ENCODE assay signal across 24 mouse cellular contexts in genomic region chr14:67127118-67127517, GRCm38 (mm10).
DNase-seq lines count a peak whose midpoint lies in the region; ATAC-seq and TF ChIP-seq lines count a peak whose summit lies in the region.
"Had no signal": no experiment of that assay in that cellular context is flagged by ENCODE, and none has a peak within 500 bp of the region (broad histone marks: within the 10 kb centered on the region; RNA-seq: fewer than 3 reads in every experiment).

No protein-coding gene starts in this region.

- no peak for TF ChIP-seq POLR2A in brain, embryonic 14.5 days (IDR thresholded peaks at IDR 0.05; ENCODE audit: borderline replicate concordance, extremely low read depth, insufficient read depth, insufficient read length, poor library complexity, severe bottlenecking)

- H3K4me3 ChIP-seq in forebrain, embryonic 12.5 days (replicated peaks): no peak overlapping the region
- H3K4me3 ChIP-seq in forebrain, embryonic 10.5 days: no peak overlapping the region
- no peak overlapping the region for H3K4me3 ChIP-seq in forebrain, embryonic 14.5 days (ENCODE audit: low read depth, low read length)
- H3K4me3 ChIP-seq: embryonic facial prominence, embryonic 12.5 days; embryonic facial prominence, embryonic 15.5 days; hindbrain, embryonic 12.5 days had no signal

- no peaks in the 10 kb centered on the region for H3K27me3 ChIP-seq in forebrain, embryonic 12.5 days
- H3K27me3 ChIP-seq in forebrain, embryonic 10.5 days (ENCODE audit: poor library complexity, severe bottlenecking): no peaks in the 10 kb centered on the region
- no peaks in the 10 kb centered on the region for H3K27me3 ChIP-seq in forebrain, embryonic 14.5 days (replicated peaks; ENCODE audit: control insufficient read depth, insufficient read depth, low read length)
- H3K27me3 ChIP-seq: CH12.LX; embryonic facial prominence, embryonic 12.5 days; embryonic facial prominence, embryonic 15.5 days; hindbrain, embryonic 12.5 days had no signal

- ATAC-seq in forebrain, embryonic 12.5 days (ENCODE audit: low FRiP score): peak; percentile 83
- ATAC-seq in forebrain, embryonic 14.5 days: peak; percentile 72
- ATAC-seq: inflammation-experienced regulatory T-cells, adult 6 months; intestine, embryonic 16.5 days; Patski had no signal

- TF ChIP-seq CTCF in brain, embryonic 14.5 days (IDR thresholded peaks at IDR 0.05; ENCODE audit: borderline replicate concordance, extremely low read depth, insufficient read depth, insufficient read length): no peak

- no peak for DNase-seq in forebrain, embryonic 10.5 days (ENCODE audit: extremely low spot score, low spot score)
- DNase-seq in brain, embryonic 14.5 days (ENCODE audit: low read depth): peak; percentile 90
- peak; percentile 78 for DNase-seq in forebrain, embryonic 14.5 days (ENCODE audit: low spot score)
- peak; percentile 18 for DNase-seq in retina, embryonic 14.5 days (ENCODE audit: low spot score)
- DNase-seq in cerebellum, postnatal 14 days: no peak
- no peak for DNase-seq in lung, postnatal 10 days
- DNase-seq: adrenal gland, adult 2 months; adrenal gland, postnatal 14 days; B cell, adult 2 months; cerebellum, adult 11-12 months; cerebellum, adult 8-10 months; gastrocnemius, postnatal 10 days; heart, adult 11 months; kidney, adult 18-20 months had no signal

- peaks cover 4% of the 10 kb centered on the region; the same call in 1 of the 2 replicates for H3K9me3 ChIP-seq in forebrain, embryonic 12.5 days
- peaks cover 12% of the 10 kb centered on the region; the same call in 1 of the 2 replicates for H3K9me3 ChIP-seq in forebrain, embryonic 10.5 days
- peaks cover 3% of the 10 kb centered on the region; the same call in 1 of the 2 replicates for H3K9me3 ChIP-seq in forebrain, embryonic 14.5 days (replicated peaks; ENCODE audit: control insufficient read depth, low read length)
- H3K9me3 ChIP-seq: embryonic facial prominence, embryonic 12.5 days; G1E; hindbrain, embryonic 12.5 days had no signal

- peak overlapping the region; percentile 51; the same call in 1 of the 2 replicates for H3K27ac ChIP-seq in forebrain, embryonic 12.5 days
- H3K27ac ChIP-seq in forebrain, embryonic 10.5 days: no peak overlapping the region
- no peak overlapping the region for H3K27ac ChIP-seq in forebrain, embryonic 14.5 days (ENCODE audit: low read depth, low read length)
- H3K27ac ChIP-seq: embryonic facial prominence, embryonic 12.5 days; embryonic facial prominence, embryonic 15.5 days; hindbrain, embryonic 12.5 days had no signal

- no peak overlapping the region for H3K9ac ChIP-seq in forebrain, embryonic 12.5 days
- no peak overlapping the region for H3K9ac ChIP-seq in forebrain, embryonic 14.5 days (ENCODE audit: low read length)
- H3K9ac ChIP-seq: embryonic facial prominence, embryonic 12.5 days; embryonic facial prominence, embryonic 15.5 days; hindbrain, embryonic 12.5 days had no signal

- H3K4me1 ChIP-seq in forebrain, embryonic 12.5 days: peaks cover 15% of the 10 kb centered on the region; the same call in 1 of the 2 replicates
- H3K4me1 ChIP-seq in forebrain, embryonic 10.5 days: peaks cover 15% of the 10 kb centered on the region
- H3K4me1 ChIP-seq in forebrain, embryonic 14.5 days (ENCODE audit: control insufficient read depth, insufficient read depth, low read length): peaks cover 11% of the 10 kb centered on the region
- H3K4me1 ChIP-seq: embryonic facial prominence, embryonic 12.5 days had no signal

- H3K4me2 ChIP-seq in forebrain, embryonic 12.5 days: no peak overlapping the region
- no peak overlapping the region for H3K4me2 ChIP-seq in forebrain, embryonic 14.5 days (ENCODE audit: low read length)
- H3K4me2 ChIP-seq: embryonic facial prominence, embryonic 12.5 days; embryonic facial prominence, embryonic 15.5 days; heart, embryonic 11.5 days; hindbrain, embryonic 12.5 days had no signal

- H3K36me3 ChIP-seq in forebrain, embryonic 12.5 days (replicated peaks): no peaks in the 10 kb centered on the region
- no peaks in the 10 kb centered on the region for H3K36me3 ChIP-seq in forebrain, embryonic 10.5 days (replicated peaks)
- no peaks in the 10 kb centered on the region for H3K36me3 ChIP-seq in forebrain, embryonic 14.5 days (ENCODE audit: control insufficient read depth, insufficient read depth, low read length)
- H3K36me3 ChIP-seq: embryonic facial prominence, embryonic 12.5 days; embryonic facial prominence, embryonic 15.5 days; G1E; hindbrain, embryonic 12.5 days had no signal

- whole genome bisulfite sequencing in forebrain, embryonic 12.5 days: 41% methylated on average over 7 of the region's 7 CpGs
- WGBS in forebrain, embryonic 10.5 days: 77% methylated on average over 7 of the region's 7 CpGs
- 13% methylated on average over 7 of the region's 7 CpGs for WGBS in forebrain, embryonic 14.5 days

Comparison
In these comparisons a context has a peak if more than half of its experiments do, and no peak if none do; other contexts are left out.
1. DNase-seq: peak in brain, embryonic 14.5 days (single experiment), forebrain, embryonic 14.5 days (single experiment) and retina, embryonic 14.5 days (single experiment); none in forebrain, embryonic 10.5 days (single experiment), cerebellum, postnatal 14 days (0 of 2) and lung, postnatal 10 days (single experiment).